Mouse (Mus musculus) lung, embryonic 14.5 days (tissue): ENCODE results near the gene Ppp3ca. TPM values are rescaled to one million over a fixed set of nuclear protein-coding genes. Genes with fewer than 3 reads are reported as not detected.
"Not testable (repeated sequence)": the region's sequence is repeated elsewhere in the genome, so short reads cannot be mapped to it uniquely, and the experiment has no call there.

Source experiments
- ATAC-seq: fragments of 200-750 bp; cut with Nextera tagmentation; 2 replicates; pipeline ENCODE4 v1.8.0; 2017; ENCODE audit warnings: mild to moderate bottlenecking, moderate TSS enrichment, moderate library complexity; ENCODE audit not compliant: insufficient read depth
- DNase-seq: peaks from one replicate; pipeline ENCODE4 v3.0.0-alpha.2; 2015
- H3K27ac ChIP-seq: fragments of 300-500 bp; sonication (generic); 2 replicates; pipeline ENCODE4 v1.5.1; 2014; ENCODE audit warnings: low read depth, mild to moderate bottlenecking, moderate library complexity
- H3K27me3 ChIP-seq: fragments of 300-500 bp; sonication (generic); 2 replicates; pipeline ENCODE4 v1.6.1; 2014; ENCODE audit warnings: low read length, control low read depth; ENCODE audit not compliant: insufficient read depth
- H3K36me3 ChIP-seq: fragments of 300-500 bp; sonication (generic); 2 replicates; pipeline ENCODE4 v1.6.1; 2014; ENCODE audit warnings: control low read depth; ENCODE audit not compliant: insufficient read depth
- H3K4me1 ChIP-seq: fragments of 300-500 bp; sonication (generic); 2 replicates; pipeline ENCODE4 v1.6.1; 2014; ENCODE audit warnings: antibody characterized with exemption, control low read depth; ENCODE audit not compliant: insufficient read depth
- H3K4me2 ChIP-seq: fragments of 300-500 bp; sonication (generic); 2 replicates; pipeline ENCODE4 v1.6.1; 2014; ENCODE audit warnings: mild to moderate bottlenecking
- H3K4me3 ChIP-seq: fragments of 300-500 bp; sonication (generic); 2 replicates; pipeline ENCODE4 v1.5.1; 2014; ENCODE audit warnings: low read depth, low read length
- H3K9ac ChIP-seq: fragments of 300-500 bp; sonication (generic); 2 replicates; pipeline ENCODE4 v1.6.1; 2014
- H3K9me3 ChIP-seq: fragments of 300-500 bp; sonication (generic); 2 replicates; pipeline ENCODE4 v1.6.1; 2016; ENCODE audit warnings: low read depth, low read length, control low read depth
- CTCF ChIP-seq: IDR thresholded peaks from 2 replicates; pipeline ENCODE4 v1.5.1; 2016; ENCODE audit warnings: antibody characterized with exemption, low read depth
- WGBS: fragments of 180-500 bp; shearing (Covaris S2); extraction: QIAGEN DNeasy Blood & Tissue Kit; methylation state at CpG from one replicate; pipeline ENCODE4 v1.1.7; 2014; 5-methylcytosine and 5-hydroxymethylcytosine counted together
- polyA plus RNA-seq: library from polyadenylated mRNA; unstranded; fragments of >200 nt; fragmentation: Nextera tagmentation; extraction: Ambion mirVana; gene quantifications from 2 replicates; pipeline ENCODE4 v1.2.1, GENCODE M21; 2014

Ppp3ca gene
- polyA plus RNA-seq, 1 experiment from 2014 or later: 74.1 TPM

DNA sequence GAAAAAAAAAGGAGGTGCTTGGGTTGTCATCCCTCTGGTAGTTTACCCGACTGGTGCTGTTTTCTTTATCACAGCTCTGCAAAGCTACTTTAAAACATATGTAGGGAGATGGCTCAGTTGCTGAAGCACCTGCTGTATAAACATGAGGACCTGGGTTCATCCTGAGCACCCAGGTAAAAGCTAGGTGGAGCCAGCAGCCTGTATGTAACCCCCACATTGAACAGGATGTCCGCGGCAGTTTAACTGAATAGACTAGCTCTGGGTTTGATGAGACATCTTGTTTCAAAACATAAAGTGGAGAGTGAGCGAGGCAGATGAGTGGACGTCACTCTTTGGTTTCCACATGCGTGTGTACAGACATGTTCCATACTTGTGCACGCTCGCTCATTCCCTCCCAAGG, 16.5 kb downstream of the Ppp3ca start:
- H3K4me3 ChIP-seq: no peak overlapping the region
- H3K36me3 ChIP-seq: no peaks in the 10 kb centered on the region
- no peak for TF ChIP-seq CTCF
- H3K27ac ChIP-seq: no peak overlapping the region
- no peaks in the 10 kb centered on the region for H3K9me3 ChIP-seq
- no peaks in the 10 kb centered on the region for H3K27me3 ChIP-seq
- H3K4me1 ChIP-seq: peaks cover 10% of the 10 kb centered on the region
- WGBS: 87% methylated on average over 8 of the region's 8 CpGs
- no peak overlapping the region for H3K4me2 ChIP-seq
- ATAC-seq (no peak), DNase-seq (no peak)
- H3K9ac ChIP-seq: no peak overlapping the region

- H3K27ac ChIP-seq: no peak overlapping the region
- H3K27me3 ChIP-seq: no peaks in the 10 kb centered on the region
- DNase-seq: no peak
- H3K36me3 ChIP-seq: no peaks in the 10 kb centered on the region
- H3K9me3 ChIP-seq: no peaks in the 10 kb centered on the region
- WGBS: 74% methylated on average over 9 of the region's 9 CpGs
- no peak overlapping the region for H3K9ac ChIP-seq
- H3K4me3 ChIP-seq: no peak overlapping the region
- H3K4me1 ChIP-seq: peaks cover 10% of the 10 kb centered on the region
- no peak for TF ChIP-seq CTCF
- no peak overlapping the region for H3K4me2 ChIP-seq
- no peak for ATAC-seq
Measured at GRCm38 (mm10) chr3:136688101-136688586, 18.2 kb downstream of the Ppp3ca start.

DNA sequence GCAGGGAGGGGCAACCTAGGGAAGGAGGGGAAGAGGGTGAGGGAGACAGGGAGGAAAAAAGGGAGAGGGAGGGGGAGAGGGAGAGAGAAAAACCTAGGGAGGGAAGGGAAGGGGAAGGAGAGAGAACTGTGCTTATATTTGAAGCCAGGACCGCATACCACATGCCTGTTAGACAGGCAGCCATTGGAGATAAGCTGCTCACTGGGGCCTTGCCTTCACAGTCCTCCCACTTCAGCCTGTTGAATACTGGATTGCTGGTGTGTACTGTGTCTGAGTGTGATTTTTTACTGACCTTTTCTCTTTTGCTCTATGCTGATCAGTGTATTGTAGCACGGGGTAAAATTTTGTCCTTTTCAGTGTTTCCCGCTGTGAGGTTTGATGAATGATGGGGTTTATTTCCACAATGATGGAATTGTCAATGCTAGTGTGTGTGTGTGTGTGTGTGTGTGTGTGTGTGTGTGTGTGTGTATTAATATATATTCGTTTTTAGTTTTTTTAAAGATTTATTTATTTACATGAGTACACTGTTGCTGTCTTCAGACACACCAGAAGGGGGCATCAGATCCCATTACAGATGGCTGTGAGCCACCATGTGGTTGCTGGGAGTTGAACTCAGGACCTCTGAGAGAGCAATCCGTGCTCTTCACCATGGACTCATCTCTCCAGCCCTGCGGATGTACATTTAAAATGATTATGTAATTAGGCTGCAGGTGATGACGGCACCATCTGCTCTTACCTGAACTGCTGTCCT, 20.0 kb downstream of the Ppp3ca start:
- Histone ChIP-seq H3K27ac (no peak overlapping the region), H3K4me1 (peaks cover 3% of the 10 kb centered on the region; the same call in 1 of the 2 replicates), H3K9me3 (no peaks in the 10 kb centered on the region), H3K36me3 (no peaks in the 10 kb centered on the region), H3K27me3 (no peaks in the 10 kb centered on the region), H3K4me3 (no peak overlapping the region), H3K4me2 (no peak overlapping the region), H3K9ac (no peak overlapping the region)
- no peak for DNase-seq
- WGBS: 86% methylated on average over 7 of the region's 7 CpGs
- no peak for ATAC-seq
- no peak for TF ChIP-seq CTCF

DNA sequence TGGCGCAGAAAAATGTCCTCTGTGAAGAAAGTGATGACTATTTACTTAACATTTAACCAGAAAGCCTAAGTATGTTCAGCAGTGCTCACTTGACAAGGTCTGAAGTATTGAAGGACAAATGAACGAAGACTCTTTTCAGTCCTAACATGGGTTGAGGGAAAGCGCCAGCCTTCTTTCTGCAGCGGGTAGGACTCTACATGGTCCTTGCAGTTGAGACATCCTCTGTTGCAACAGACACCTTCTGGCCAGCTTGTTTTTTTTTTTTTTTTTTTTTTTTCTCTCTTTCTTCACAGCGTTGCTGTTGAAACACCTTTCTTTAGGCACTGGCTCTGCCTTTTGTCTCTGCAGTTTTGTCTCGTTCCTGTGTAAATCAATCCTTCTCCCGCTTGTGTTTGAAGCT, 22.1 kb downstream of the Ppp3ca start:
- no peak for TF ChIP-seq CTCF
- Histone ChIP-seq H3K27me3 (no peaks in the 10 kb centered on the region), H3K4me3 (no peak overlapping the region), H3K36me3 (no peaks in the 10 kb centered on the region), H3K27ac (no peak overlapping the region), H3K4me2 (no peak overlapping the region), H3K9ac (no peak overlapping the region), H3K9me3 (no peaks in the 10 kb centered on the region), H3K4me1 (peaks cover 3% of the 10 kb centered on the region; the same call in 1 of the 2 replicates)
- DNase-seq (no peak), ATAC-seq (no peak)
- 60% methylated on average over 7 of the region's 7 CpGs for WGBS

- Histone ChIP-seq H3K4me2 (no peak overlapping the region), H3K4me3 (no peak overlapping the region), H3K9me3 (no peaks in the 10 kb centered on the region), H3K4me1 (no peaks in the 10 kb centered on the region), H3K9ac (no peak overlapping the region), H3K27ac (no peak overlapping the region), H3K36me3 (no peaks in the 10 kb centered on the region), H3K27me3 (no peaks in the 10 kb centered on the region)
- 91% methylated on average over 1 of the region's 1 CpGs for WGBS
- TF ChIP-seq CTCF: no peak
- ATAC-seq: no peak
- DNase-seq: no peak
Measured at GRCm38 (mm10) chr3:136693547-136693946, 23.6 kb downstream of the Ppp3ca start.

- no peak for ATAC-seq
- no peak overlapping the region for H3K4me3 ChIP-seq
- H3K27me3 ChIP-seq: no peaks in the 10 kb centered on the region
- no peak for DNase-seq
- H3K4me1 ChIP-seq: no peaks in the 10 kb centered on the region
- no peak overlapping the region for H3K9ac ChIP-seq
- no peak overlapping the region for H3K4me2 ChIP-seq
- no peak for TF ChIP-seq CTCF
- no peaks in the 10 kb centered on the region for H3K9me3 ChIP-seq
- H3K27ac ChIP-seq: no peak overlapping the region
- 77% methylated on average over 3 of the region's 3 CpGs for WGBS
- no peaks in the 10 kb centered on the region for H3K36me3 ChIP-seq
Measured at GRCm38 (mm10) chr3:136697626-136698191, 27.8 kb downstream of the Ppp3ca start.

- not testable (repeated sequence) for H3K4me3 ChIP-seq, ATAC-seq, DNase-seq, H3K4me2 ChIP-seq, H3K27ac ChIP-seq, H3K4me1 ChIP-seq, H3K36me3 ChIP-seq, H3K9ac ChIP-seq, H3K27me3 ChIP-seq, H3K9me3 ChIP-seq
Measured at GRCm38 (mm10) chr3:136699711-136700110, 29.8 kb downstream of the Ppp3ca start.
